Mouse (Mus musculus) macrophage (primary cell): ENCODE data around the gene Atxn1. TPM values are rescaled to one million over a fixed set of nuclear protein-coding genes. Genes with fewer than 3 reads are reported as not detected.

Experiments used
- H3K27ac ChIP-seq: fragments of 350-480 bp; formaldehyde crosslinking; 2 replicates; pipeline ENCODE4 v1.9.0; 2021
- H3K36me3 ChIP-seq: fragments of 350-480 bp; formaldehyde crosslinking; 2 replicates; pipeline ENCODE4 v1.9.0; 2021; ENCODE audit errors: inconsistent target
- H3K4me3 ChIP-seq: fragments of 350-480 bp; formaldehyde crosslinking; 2 replicates; pipeline ENCODE4 v1.9.0; 2021; ENCODE audit errors: inconsistent target
- H3K79me2 ChIP-seq: fragments of 350-480 bp; formaldehyde crosslinking; 2 replicates; pipeline ENCODE4 v1.9.0; 2021; ENCODE audit errors: inconsistent target
- WGBS: methylation state at CpG from one replicate; pipeline ENCODE4 v1.1.7; 2026; ENCODE audit warnings: inconsistent platforms; ENCODE audit not compliant: missing documents; 5-methylcytosine and 5-hydroxymethylcytosine counted together
- polyA plus RNA-seq: library from polyadenylated mRNA; stranded (reverse); fragments of 250-400 nt; gene quantifications from 3 replicates; pipeline ENCODE4 v1.2.4, GENCODE M21; 2018; ENCODE audit warnings: inconsistent platforms

Atxn1 gene
- polyA plus RNA-seq, 1 experiment from 2014 or later: 10.8 TPM

GRCm38 (mm10) chr13:45955370-45956055 lies 9.3 kb downstream of the Atxn1 start:
- no peaks in the 10 kb centered on the region for H3K36me3 ChIP-seq
- no peak overlapping the region for H3K4me3 ChIP-seq
- peaks cover 84% of the 10 kb centered on the region for H3K79me2 ChIP-seq
- 59% methylated on average over 9 of the region's 9 CpGs for WGBS
- H3K27ac ChIP-seq: 0 out of 2 replicates have a peak overlapping the region, but pooled peaks have one; percentile 13

- H3K79me2 ChIP-seq: peaks cover 72% of the 10 kb centered on the region
These were observed 11.7 kb downstream of the Atxn1 start for GRCm38 (mm10) chr13:45953098-45953497.

GRCm38 (mm10) chr13:45951071-45951645 lies 13.7 kb downstream of the Atxn1 start:
- 94% methylated on average over 19 of the region's 20 CpGs for WGBS
- 0 out of 2 replicates have a peak overlapping the region, but pooled peaks have one; percentile 9 for H3K27ac ChIP-seq
- H3K36me3 ChIP-seq: no peaks in the 10 kb centered on the region
- H3K79me2 ChIP-seq: peaks cover 66% of the 10 kb centered on the region; the same call in 1 of the 2 replicates
- H3K4me3 ChIP-seq: no peak overlapping the region

More at GRCm38 (mm10) chr13:45953098-45953497, 11.7 kb downstream of the Atxn1 start:
- H3K36me3 ChIP-seq: no peaks in the 10 kb centered on the region
- 87% methylated on average over 4 of the region's 4 CpGs for WGBS
- H3K4me3 ChIP-seq: no peak overlapping the region
- H3K27ac ChIP-seq: no peak overlapping the region

- H3K4me3 ChIP-seq: no peak overlapping the region
- 0 out of 2 replicates have a peak overlapping the region, but pooled peaks have one; percentile 9 for H3K27ac ChIP-seq
- peaks cover 73% of the 10 kb centered on the region; the same call in 1 of the 2 replicates for H3K79me2 ChIP-seq
- no peaks in the 10 kb centered on the region for H3K36me3 ChIP-seq
- 46% methylated on average over 8 of the region's 8 CpGs for WGBS
These were observed 14.4 kb downstream of the Atxn1 start for GRCm38 (mm10) chr13:45950355-45950861.

- Histone ChIP-seq H3K36me3 (peaks cover 10% of the 10 kb centered on the region; the same call in 1 of the 2 replicates), H3K4me3 (no peak overlapping the region), H3K79me2 (peaks cover 35% of the 10 kb centered on the region; the same call in 1 of the 2 replicates), H3K27ac (no peak overlapping the region)
- 93% methylated on average over 10 of the region's 11 CpGs for WGBS
These were observed 18.7 kb downstream of the Atxn1 start for GRCm38 (mm10) chr13:45946136-45946535.

- Histone ChIP-seq H3K27ac (no peak overlapping the region), H3K79me2 (peaks cover 18% of the 10 kb centered on the region; the same call in 1 of the 2 replicates), H3K36me3 (peaks cover 26% of the 10 kb centered on the region; the same call in 1 of the 2 replicates), H3K4me3 (no peak overlapping the region)
- 91% methylated on average over 7 of the region's 7 CpGs for WGBS
These were observed 22.5 kb downstream of the Atxn1 start for GRCm38 (mm10) chr13:45942337-45942736.

GRCm38 (mm10) chr13:45940714-45941113 lies 24.1 kb downstream of the Atxn1 start:
- WGBS: 88% methylated on average over 4 of the region's 4 CpGs
- H3K36me3 ChIP-seq: peaks cover 26% of the 10 kb centered on the region; the same call in 1 of the 2 replicates
- H3K79me2 ChIP-seq: peaks cover 7% of the 10 kb centered on the region; the same call in 1 of the 2 replicates
- H3K4me3 ChIP-seq: no peak overlapping the region
- H3K27ac ChIP-seq: no peak overlapping the region

- WGBS: 100% methylated on average over 6 of the region's 6 CpGs
- Histone ChIP-seq H3K4me3 (no peak overlapping the region), H3K36me3 (peaks cover 26% of the 10 kb centered on the region; the same call in 1 of the 2 replicates), H3K79me2 (peaks cover 13% of the 10 kb centered on the region; the same call in 1 of the 2 replicates), H3K27ac (no peak overlapping the region)
These were observed 25.2 kb downstream of the Atxn1 start for GRCm38 (mm10) chr13:45939561-45939960.

- no peak overlapping the region for H3K27ac ChIP-seq
- peaks cover 20% of the 10 kb centered on the region; the same call in 1 of the 2 replicates for H3K79me2 ChIP-seq
- 92% methylated on average over 5 of the region's 5 CpGs for WGBS
- H3K36me3 ChIP-seq: peaks cover 26% of the 10 kb centered on the region; the same call in 1 of the 2 replicates
- no peak overlapping the region for H3K4me3 ChIP-seq
These were observed 26.7 kb downstream of the Atxn1 start for GRCm38 (mm10) chr13:45938083-45938482.

GRCm38 (mm10) chr13:45936765-45937164 lies 28.0 kb downstream of the Atxn1 start:
- Histone ChIP-seq H3K79me2 (peaks cover 27% of the 10 kb centered on the region; the same call in 1 of the 2 replicates), H3K36me3 (peaks cover 21% of the 10 kb centered on the region; the same call in 1 of the 2 replicates), H3K4me3 (no peak overlapping the region), H3K27ac (no peak overlapping the region)

- 89% methylated on average over 7 of the region's 7 CpGs for WGBS
- no peak overlapping the region for H3K4me3 ChIP-seq
- no peak overlapping the region for H3K27ac ChIP-seq
- peaks cover 35% of the 10 kb centered on the region; the same call in 1 of the 2 replicates for H3K79me2 ChIP-seq
- peaks cover 13% of the 10 kb centered on the region; the same call in 1 of the 2 replicates for H3K36me3 ChIP-seq
These were observed 29.0 kb downstream of the Atxn1 start for GRCm38 (mm10) chr13:45935798-45936197.

GRCm38 (mm10) chr13:45934841-45935240 lies 30.0 kb downstream of the Atxn1 start:
- WGBS: 89% methylated on average over 6 of the region's 6 CpGs
- no peak overlapping the region for H3K27ac ChIP-seq
- no peak overlapping the region for H3K4me3 ChIP-seq
- peaks cover 3% of the 10 kb centered on the region; the same call in 1 of the 2 replicates for H3K36me3 ChIP-seq
- H3K79me2 ChIP-seq: peaks cover 35% of the 10 kb centered on the region; the same call in 1 of the 2 replicates

GRCm38 (mm10) chr13:45934085-45934484 lies 30.7 kb downstream of the Atxn1 start:
- Histone ChIP-seq H3K36me3 (no peaks in the 10 kb centered on the region; the same call in 1 of the 2 replicates), H3K27ac (no peak overlapping the region), H3K79me2 (peaks cover 40% of the 10 kb centered on the region; the same call in 1 of the 2 replicates), H3K4me3 (no peak overlapping the region)
- 89% methylated on average over 7 of the region's 7 CpGs for WGBS

GRCm38 (mm10) chr13:45932491-45932921 lies 32.3 kb downstream of the Atxn1 start:
- Histone ChIP-seq H3K79me2 (peaks cover 55% of the 10 kb centered on the region; the same call in 1 of the 2 replicates), H3K4me3 (no peak overlapping the region), H3K36me3 (no peaks in the 10 kb centered on the region), H3K27ac (no peak overlapping the region)
- WGBS: 94% methylated on average over 8 of the region's 8 CpGs
